Mouse (Mus musculus): ENCODE results near the gene Sfxn4.

DNA sequence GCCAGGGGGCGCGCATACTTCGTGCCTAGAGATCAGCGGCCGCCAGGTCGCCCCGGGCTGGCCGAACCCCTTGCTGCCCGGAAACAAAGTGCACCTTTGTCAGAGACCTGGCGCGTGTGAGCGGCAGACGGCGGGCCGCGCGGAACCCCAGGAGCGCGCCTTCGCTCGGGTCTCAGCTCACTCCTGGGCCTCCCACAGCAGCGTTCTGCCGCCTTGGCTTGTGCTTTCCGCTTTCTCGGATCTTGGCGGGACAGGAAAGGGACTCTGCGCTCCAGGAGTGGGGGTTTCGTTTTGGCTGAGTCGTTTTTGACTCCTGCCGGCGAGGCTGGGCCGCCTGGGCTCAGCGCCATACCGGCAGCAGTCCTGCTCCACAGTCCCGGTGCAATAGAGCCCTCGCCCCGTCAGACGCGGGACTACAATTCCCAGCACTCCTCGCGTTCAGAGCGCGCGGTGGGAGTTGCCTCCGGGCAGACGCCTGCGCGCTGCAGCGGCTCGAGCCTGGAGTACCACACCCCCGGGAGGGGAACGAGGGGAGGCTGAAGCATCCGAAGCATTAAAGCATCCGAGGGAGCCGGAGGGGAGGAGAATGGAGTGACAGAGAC is 28.5 kb upstream of the Sfxn4 start, which contains the start of gene Grk5:
- peak; percentile 48 for TF ChIP-seq POLR2A (IDR thresholded peaks at IDR 0.05; ENCODE audit: insufficient read length, low read depth)
- TF ChIP-seq SRF (IDR thresholded peaks at IDR 0.05; ENCODE audit: control insufficient read depth, insufficient read length, low read depth) = no peak
- TF ChIP-seq CEBPB (IDR thresholded peaks at IDR 0.05; ENCODE audit: insufficient read depth, poor library complexity, severe bottlenecking) = no peak
- TF ChIP-seq E2F4 (IDR thresholded peaks at IDR 0.05; ENCODE audit: insufficient read depth) = no peak
- no peak for TF ChIP-seq USF1 (IDR thresholded peaks at IDR 0.05; ENCODE audit: low read depth)
- no peak for TF ChIP-seq TCF12 (IDR thresholded peaks at IDR 0.05; ENCODE audit: insufficient read depth, poor library complexity, severe bottlenecking)
- no peak for TF ChIP-seq REST (IDR thresholded peaks at IDR 0.05; ENCODE audit: insufficient read depth, insufficient read length)
- no peak for TF ChIP-seq MAX (IDR thresholded peaks at IDR 0.05; ENCODE audit: low read depth)
- TF ChIP-seq TCF3 (IDR thresholded peaks at IDR 0.05; ENCODE audit: insufficient read length, low read depth) = no peak
- no peak for TF ChIP-seq POLR2AphosphoS2 (IDR thresholded peaks at IDR 0.05; ENCODE audit: insufficient read length, low read depth)
- TF ChIP-seq MYOD1 (IDR thresholded peaks at IDR 0.05; ENCODE audit: control insufficient read depth in 1 of 3, insufficient read length in 2 of 3, low read depth in 2 of 3) = no peak
- TF ChIP-seq MYOG (IDR thresholded peaks at IDR 0.05; ENCODE audit: control insufficient read depth in 1 of 3, insufficient read depth in 1 of 3, insufficient read length in 2 of 3, low read depth in 2 of 3) = no peak
